Mouse (Mus musculus) stomach, postnatal 0 days (tissue): Measurements from ENCODE around the gene Plekha7.

Experiments used
- CTCF ChIP-seq: IDR thresholded peaks from 2 replicates; pipeline ENCODE4 v1.5.1; 2016; ENCODE audit warnings: antibody characterized with exemption, low read depth, mild to moderate bottlenecking, moderate library complexity
- EP300 ChIP-seq: optimal IDR thresholded peaks from 2 replicates; pipeline ENCODE3; 2016; ENCODE audit warnings: antibody characterized with exemption

GRCm38 (mm10) chr7:116230811-116231609, 77.2 kb downstream of the Plekha7 start:
- TF ChIP-seq CTCF (no peak), EP300 (no peak)
